Mouse (Mus musculus): ENCODE data around the gene Rhox12.

Rhox12 gene

GRCm38 (mm10) chrX:38110807-38111206 lies at the start of gene Rhox12:
TSS of gene Rhox12 (minus strand) at chrX:38110907.
- no peak for DNase-seq (ENCODE audit: low read depth, low spot score)

- no peak for DNase-seq (ENCODE audit: low read depth, low spot score)
Observed at GRCm38 (mm10) chrX:38159097-38159496, 48.4 kb upstream of the Rhox12 start.

- DNase-seq (ENCODE audit: low read depth, low spot score), result no peak
Observed at GRCm38 (mm10) chrX:38121478-38121877, 10.8 kb upstream of the Rhox12 start.

- no peak for DNase-seq (ENCODE audit: low read depth, low spot score)
Observed at GRCm38 (mm10) chrX:38120982-38121381, 10.3 kb upstream of the Rhox12 start, which contains the start of gene Rhox13. TSS of gene Rhox13 (plus strand) at chrX:38121219.

- DNase-seq (ENCODE audit: low read depth, low spot score), result no peak
Observed at GRCm38 (mm10) chrX:38085041-38085440, 25.7 kb downstream of the Rhox12 start, which contains the start of gene Rhox11. TSS of gene Rhox11 (minus strand) at chrX:38085141.

- DNase-seq (ENCODE audit: low read depth, low spot score), result peak; percentile 16
Observed at GRCm38 (mm10) chrX:38084226-38084625, 26.5 kb downstream of the Rhox12 start.

GRCm38 (mm10) chrX:38066175-38066574 lies 44.5 kb downstream of the Rhox12 start, which contains the start of gene Rhox10:
TSS of gene Rhox10 (plus strand) at chrX:38066475.
- no peak for DNase-seq (ENCODE audit: low read depth, low spot score)

GRCm38 (mm10) chrX:38061544-38061943 lies 49.2 kb downstream of the Rhox12 start:
- peak; percentile 8 for DNase-seq (ENCODE audit: low read depth, low spot score)
